Mouse (Mus musculus) bone marrow, adult 2 months (tissue): ENCODE measurements at regions not wholly inside any gene's neighbourhood (a gene's known extent, or its start where the extent isn't known, plus 50 kb on each side); places are given as distances from the start of the nearest gene placed in this dataset.

Experiments
- H3K27ac ChIP-seq: fragments of 200-500 bp; 2 replicates; pipeline ENCODE4 v1.5.1; 2012; ENCODE audit warnings: low read depth, mild to moderate bottlenecking, control low read depth, inconsistent platforms, low read length; ENCODE audit not compliant: control insufficient read depth, poor library complexity, insufficient read depth
- H3K4me1 ChIP-seq: fragments of 200-500 bp; 2 replicates; pipeline ENCODE4 v1.6.1; 2011; ENCODE audit warnings: low read length; ENCODE audit not compliant: control insufficient read depth, insufficient read depth
- H3K4me3 ChIP-seq: fragments of 200-500 bp; replicated peaks from 2 replicates; pipeline ENCODE3; 2011; ENCODE audit warnings: mild to moderate bottlenecking, low read depth, low read length, control low read depth; ENCODE audit not compliant: control insufficient read depth
- CTCF ChIP-seq: fragments of 200-500 bp; IDR thresholded peaks from 2 replicates; pipeline ENCODE4 v1.5.1; 2011; ENCODE audit warnings: low read length, control low read depth; ENCODE audit not compliant: control insufficient read depth, insufficient read depth
- POLR2A ChIP-seq: fragments of 200-500 bp; IDR thresholded peaks from 2 replicates; pipeline ENCODE4 v1.6.1; 2011; ENCODE audit warnings: low read depth, mild to moderate bottlenecking, control low read depth, low read length, borderline replicate concordance; ENCODE audit not compliant: control insufficient read depth
- WGBS: fragments of 180-500 bp; shearing (Covaris S2); methylation state at CpG from one replicate; pipeline ENCODE4 v1.1.7; 2018; 5-methylcytosine and 5-hydroxymethylcytosine counted together

GRCm38 (mm10) chr3:121870726-121871125 lies 55.6 kb upstream of the Abcd3 start:
- TF ChIP-seq CTCF (no peak), POLR2A (no peak)
- H3K27ac ChIP-seq: no peak overlapping the region
- H3K4me1 ChIP-seq: no peaks in the 10 kb centered on the region; the same call in none of the 2 replicates
- 84% methylated on average over 6 of the region's 6 CpGs for WGBS
- no peak overlapping the region for H3K4me3 ChIP-seq

GRCm38 (mm10) chr3:121869694-121870093 lies 54.6 kb upstream of the Abcd3 start:
- H3K4me3 ChIP-seq: no peak overlapping the region
- no peaks in the 10 kb centered on the region; the same call in none of the 2 replicates for H3K4me1 ChIP-seq
- 62% methylated on average over 4 of the region's 4 CpGs for WGBS
- no peak for TF ChIP-seq POLR2A
- TF ChIP-seq CTCF: no peak
- H3K27ac ChIP-seq: no peak overlapping the region

- Histone ChIP-seq H3K4me3 (no peak overlapping the region), H3K27ac (no peak overlapping the region), H3K4me1 (peaks cover 1% of the 10 kb centered on the region)
- TF ChIP-seq CTCF (no peak), POLR2A (no peak)
- WGBS: 81% methylated on average over 5 of the region's 5 CpGs
Observed at GRCm38 (mm10) chr3:121867301-121867700, 52.2 kb upstream of the Abcd3 start.

- TF ChIP-seq CTCF (no peak), POLR2A (no peak)
- H3K4me1 ChIP-seq: peaks cover 1% of the 10 kb centered on the region
- no peak overlapping the region for H3K27ac ChIP-seq
Observed at GRCm38 (mm10) chr3:121864734-121865445, 49.8 kb upstream of the Abcd3 start.

More at GRCm38 (mm10) chr3:121864734-121865445, 49.8 kb upstream of the Abcd3 start:
- H3K4me3 ChIP-seq: no peak overlapping the region
- WGBS: 52% methylated on average over 8 of the region's 8 CpGs
